Mouse (Mus musculus) E14TG2a.4 (cell line): ENCODE data around the gene 1700015F17Rik.

Source experiments
- CTCF ChIP-seq: conservative IDR thresholded peaks from 2 replicates; pipeline ENCODE4 v1.5.1; 2014; ENCODE audit warnings: low read length
- NANOG ChIP-seq: IDR thresholded peaks from 2 replicates; pipeline ENCODE4 v1.6.1; 2014; ENCODE audit warnings: borderline replicate concordance, low read length, mixed read lengths
- POU5F1 ChIP-seq: IDR thresholded peaks from 2 replicates; pipeline ENCODE4 v1.6.1; 2014; ENCODE audit warnings: low read length, borderline replicate concordance

GRCm38 (mm10) chr5:5483254-5483858, 4.4 kb upstream of the 1700015F17Rik start:
- no peak for TF ChIP-seq CTCF
- TF ChIP-seq NANOG = no peak
- TF ChIP-seq POU5F1 = no peak
